Mouse (Mus musculus) lung, postnatal 14 days (tissue): ENCODE measurements around the gene B4galnt3.
"Not testable (repeated sequence)": the region's sequence is repeated elsewhere in the genome, so short reads cannot be mapped to it uniquely, and the experiment has no call there.

Source experiments
- DNase-seq: peaks from one replicate; pipeline ENCODE4 v3.0.0; 2021

B4galnt3 gene

GRCm38 (mm10) chr6:120294056-120294784 is at the start of gene B4galnt3, which contains the start of gene D330020A13Rik:
Gene B4galnt3 (minus strand): TSS chr6:120294559.
Gene D330020A13Rik (plus strand): TSS chr6:120294364.
- DNase-seq = peak; percentile 5

DNA sequence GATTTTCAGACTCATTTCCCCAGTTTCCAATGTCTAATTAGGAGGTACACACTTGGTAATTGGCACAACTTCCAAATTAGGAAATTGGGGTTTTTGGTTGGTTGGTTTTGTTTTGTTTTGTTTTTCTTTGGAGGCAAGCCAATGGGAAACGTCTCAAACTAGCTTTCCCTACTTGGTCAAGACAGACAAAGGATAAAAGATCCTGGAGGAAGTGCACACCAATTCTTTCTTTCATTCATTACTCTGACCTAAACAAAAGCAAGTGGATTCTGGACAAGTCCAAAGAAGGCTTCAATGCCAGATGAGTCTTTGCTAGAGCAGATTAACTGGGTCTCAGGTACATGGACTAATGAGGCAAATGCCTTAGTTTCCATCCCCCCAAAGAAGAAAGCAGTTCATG is 49.6 kb upstream of the B4galnt3 start:
- DNase-seq = no peak

- DNase-seq = no peak
Observed at GRCm38 (mm10) chr6:120332351-120332750, 38.0 kb upstream of the B4galnt3 start.

- peak; percentile 81 for DNase-seq
Observed at GRCm38 (mm10) chr6:120324295-120324927, 30.1 kb upstream of the B4galnt3 start.

DNA sequence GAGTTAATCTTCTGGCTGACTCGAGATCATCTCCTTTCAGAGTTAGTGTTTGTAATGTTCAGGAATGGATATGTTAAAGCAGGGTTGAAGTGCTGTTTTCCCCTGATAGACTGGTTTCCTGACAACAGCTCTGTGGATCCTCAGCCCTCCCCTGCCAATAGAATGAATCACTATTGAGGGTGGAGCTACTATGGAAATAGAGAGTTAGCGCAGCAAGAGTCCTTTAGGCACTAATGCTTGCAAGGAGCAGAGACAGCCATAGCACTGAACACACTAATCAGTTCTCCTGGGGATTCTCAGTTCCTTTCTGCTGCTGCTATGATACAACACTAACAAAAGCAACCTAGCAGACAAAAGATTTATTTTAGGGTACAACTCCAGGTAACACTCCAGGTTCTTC is 26.0 kb upstream of the B4galnt3 start:
- no peak for DNase-seq

GRCm38 (mm10) chr6:120319129-120319528 is 24.8 kb upstream of the B4galnt3 start:
- no peak for DNase-seq

DNA sequence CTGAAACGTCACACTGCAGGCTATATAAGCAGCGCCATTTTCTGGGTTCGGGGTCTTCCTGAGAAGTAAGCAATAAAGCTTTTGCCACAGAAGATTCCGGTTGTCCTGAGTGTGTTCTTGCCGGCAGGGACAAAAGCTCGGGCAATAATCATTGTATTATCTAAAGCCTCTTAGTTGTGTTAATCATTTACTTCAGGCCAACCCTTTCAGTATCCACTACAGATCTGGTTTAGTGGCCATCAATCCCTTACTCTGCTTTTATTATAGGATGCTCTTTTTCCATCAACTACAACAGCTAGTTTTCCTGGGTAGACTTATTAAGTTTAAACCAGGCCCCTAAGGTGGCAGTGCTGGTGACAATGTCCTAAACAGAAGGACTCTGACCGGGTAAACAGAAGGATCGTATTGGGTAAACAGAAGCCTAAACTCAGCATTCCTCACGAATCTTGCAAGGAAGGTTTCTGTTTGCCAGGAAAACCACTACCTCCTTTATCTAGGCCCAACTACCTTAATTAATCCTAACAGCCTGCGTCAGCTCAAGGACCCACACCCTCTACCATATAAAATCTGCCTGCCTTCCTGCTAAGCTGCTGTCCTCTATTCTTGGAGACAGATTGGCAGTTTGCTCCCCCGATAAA is 24.1 kb upstream of the B4galnt3 start:
- DNase-seq = no peak

DNA sequence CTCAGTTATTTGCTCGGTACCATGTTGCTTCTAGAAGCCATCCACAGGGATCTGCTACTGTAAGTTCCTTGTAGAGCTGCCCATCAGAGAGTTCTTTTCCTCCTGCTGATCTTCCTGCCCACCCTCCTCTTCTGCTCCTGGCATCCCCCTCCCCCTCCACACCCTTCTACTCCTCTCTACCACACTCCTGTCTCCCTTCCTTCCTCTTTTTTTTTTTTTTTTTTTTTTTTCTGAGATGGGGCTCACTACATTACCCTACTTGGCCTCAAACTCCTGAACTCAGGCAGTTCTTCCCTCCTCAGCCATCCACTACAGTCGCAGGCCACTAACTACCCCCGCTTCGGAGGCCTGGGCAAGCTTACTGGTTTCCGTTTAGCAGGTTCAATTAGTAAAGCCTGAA is 18.1 kb upstream of the B4galnt3 start:
- DNase-seq = no peak

GRCm38 (mm10) chr6:120309787-120310186 is 15.4 kb upstream of the B4galnt3 start:
- no peak for DNase-seq

DNA sequence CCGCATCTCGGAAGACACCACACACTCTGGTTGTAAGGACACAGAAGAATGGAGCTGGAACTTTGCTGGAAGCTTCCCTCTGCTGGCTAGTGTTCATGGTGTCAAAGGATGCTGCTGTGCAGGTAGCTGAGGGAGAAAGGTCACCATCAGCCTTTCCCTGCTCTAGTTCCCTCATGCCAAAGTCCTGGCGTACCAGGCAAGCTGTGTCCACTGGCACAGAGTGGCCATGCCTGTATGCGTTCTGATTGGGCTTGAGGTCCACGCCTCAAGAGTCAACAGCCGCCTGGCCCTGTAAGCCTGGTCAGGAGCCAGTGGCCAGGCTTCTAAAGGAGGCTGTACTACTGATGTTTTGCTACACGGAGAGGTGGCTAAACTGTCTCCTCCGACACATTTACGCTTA is 15.0 kb upstream of the B4galnt3 start:
- DNase-seq = no peak

DNA sequence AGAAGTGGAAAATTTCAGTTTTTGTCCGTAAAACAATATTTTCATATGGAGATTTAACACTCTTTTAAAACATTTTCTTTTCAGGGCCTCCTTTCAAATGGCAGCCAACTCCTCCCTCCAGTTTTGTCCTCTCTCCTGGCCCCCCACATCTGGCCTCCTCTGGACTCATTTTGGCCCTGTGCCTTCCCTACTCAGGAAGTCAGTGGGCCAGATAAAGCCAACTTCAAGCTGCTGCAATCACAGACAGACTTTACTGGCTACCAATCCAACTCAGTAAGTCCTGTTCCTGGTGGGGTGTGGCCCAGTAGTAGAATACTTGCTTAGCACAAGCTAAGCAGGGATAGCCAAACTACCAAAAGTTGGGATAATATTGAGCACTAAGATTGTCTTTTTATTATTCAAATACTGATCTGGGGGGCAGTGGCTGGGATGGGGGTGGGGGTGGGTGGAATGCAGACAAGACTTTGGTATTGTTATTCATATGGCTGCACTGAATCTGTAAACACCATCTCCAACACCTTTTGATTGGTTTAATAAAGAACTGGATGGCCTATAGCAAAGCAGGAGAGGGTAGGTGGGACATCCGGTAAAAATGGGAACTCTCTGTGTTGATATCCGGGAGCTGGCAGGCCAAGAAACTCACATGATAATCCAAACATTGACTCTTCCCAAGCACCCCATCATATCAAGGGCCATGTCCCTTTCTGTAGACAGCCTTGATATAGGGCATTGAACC is 12.7 kb upstream of the B4galnt3 start:
- DNase-seq = no peak

GRCm38 (mm10) chr6:120302755-120303316 is 8.5 kb upstream of the B4galnt3 start:
- DNase-seq = no peak

DNA sequence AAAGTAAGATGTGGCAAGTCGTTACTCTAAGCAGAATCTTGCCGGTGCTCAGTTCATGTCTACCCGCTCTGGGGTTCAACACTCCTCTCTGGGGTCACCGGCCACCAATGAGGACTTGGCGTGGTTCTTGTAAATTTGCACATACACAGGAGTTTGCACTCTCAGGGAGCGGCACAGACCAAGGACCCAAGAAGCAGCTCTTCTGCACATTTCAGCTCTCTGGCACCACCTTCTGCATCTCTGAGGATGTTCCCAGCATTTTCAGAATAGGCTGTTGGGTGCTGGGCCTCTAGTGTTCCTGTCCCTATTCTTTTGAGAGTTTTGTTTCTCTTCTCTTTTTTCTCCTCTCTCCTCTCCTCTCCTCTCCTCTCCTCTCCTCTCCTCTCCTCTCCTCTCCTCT is 6.8 kb upstream of the B4galnt3 start:
- DNase-seq = peak; percentile 36

GRCm38 (mm10) chr6:120296589-120296988 is 2.2 kb upstream of the B4galnt3 start:
- not testable (repeated sequence) for DNase-seq

DNA sequence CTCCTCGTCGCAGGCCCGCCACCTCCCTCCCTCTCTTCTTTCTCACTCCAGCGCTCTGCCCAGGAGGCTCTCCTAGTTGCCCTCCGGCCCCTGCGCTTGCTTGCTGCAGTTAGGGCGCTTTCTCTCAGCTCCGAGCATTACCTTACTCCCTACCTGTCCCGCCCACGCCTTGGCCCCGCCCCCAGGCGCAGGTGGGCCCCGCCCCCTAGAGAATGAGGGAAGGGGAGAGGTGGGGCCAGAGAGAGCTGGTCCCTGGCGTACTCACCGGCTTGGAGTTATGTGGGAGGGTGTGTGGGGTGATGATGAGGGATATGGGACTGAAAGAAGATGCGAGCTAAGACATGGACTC is 400 bp upstream of the B4galnt3 start:
- DNase-seq = peak; percentile 67

GRCm38 (mm10) chr6:120291396-120292009 is 2.9 kb downstream of the B4galnt3 start:
- no peak for DNase-seq

DNA sequence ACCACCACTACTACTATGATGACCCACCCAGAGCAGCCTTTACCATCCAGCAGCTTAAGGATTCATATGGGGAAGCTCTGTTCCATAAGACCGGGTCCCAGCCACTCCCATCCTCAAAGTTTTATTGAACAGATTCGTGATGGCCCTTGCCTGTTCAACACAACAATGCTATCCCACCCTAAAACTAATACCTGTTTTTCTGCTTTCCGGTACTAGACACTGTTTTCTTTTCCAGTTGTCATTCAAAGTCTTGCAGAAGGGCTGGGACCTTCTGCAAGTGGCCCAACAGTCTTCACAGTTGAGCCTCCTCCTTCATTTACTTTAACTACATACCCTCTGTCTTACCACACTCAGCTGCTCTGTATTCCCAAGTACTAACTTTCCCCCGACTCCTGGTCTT is 4.9 kb downstream of the B4galnt3 start:
- no peak for DNase-seq

DNA sequence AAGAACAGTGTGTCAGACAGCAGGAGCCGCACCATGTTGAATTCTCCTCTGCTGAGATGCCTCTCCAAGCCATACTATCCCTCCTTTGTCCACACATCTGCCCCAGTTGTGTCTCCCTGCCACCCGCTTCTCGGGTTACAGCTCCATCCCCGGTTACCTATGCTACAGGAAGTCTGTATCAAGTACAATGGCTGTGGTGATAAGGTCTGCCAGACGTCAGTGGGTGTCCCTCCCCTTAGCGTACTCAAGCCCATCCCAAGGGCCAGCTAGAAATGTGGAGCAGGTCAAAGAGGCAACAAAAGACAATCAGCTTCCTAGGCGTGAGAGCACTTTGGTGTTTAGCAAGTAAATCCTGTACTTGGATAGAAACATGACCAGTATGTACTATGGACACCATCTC is 5.8 kb downstream of the B4galnt3 start:
- DNase-seq = no peak

GRCm38 (mm10) chr6:120287279-120287678 is 7.1 kb downstream of the B4galnt3 start:
- DNase-seq = no peak

DNA sequence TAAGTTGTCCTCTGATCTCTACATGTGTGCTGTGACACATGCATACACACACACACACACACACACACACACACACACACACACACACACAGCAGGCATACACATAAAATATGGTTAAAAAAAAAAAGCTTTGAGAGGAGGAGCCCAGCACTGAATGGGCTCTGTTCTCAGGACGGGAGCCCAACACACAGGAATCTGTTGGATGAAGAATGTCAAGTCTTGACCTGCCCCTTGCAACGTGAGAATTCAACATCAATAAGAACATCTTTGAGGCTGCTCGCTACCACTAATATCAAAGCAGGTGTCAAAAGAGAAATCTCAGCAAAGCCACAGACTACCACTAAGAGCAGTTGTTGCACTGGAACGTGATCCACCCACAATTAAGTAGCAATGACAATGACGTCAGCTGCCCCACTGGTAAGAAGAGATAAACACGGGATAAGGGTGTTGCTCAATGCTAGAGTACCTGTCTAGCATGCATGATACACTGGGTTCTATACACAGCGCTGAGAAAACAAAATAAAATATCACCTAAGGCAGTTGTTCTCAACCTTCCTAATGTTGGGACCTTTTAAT is 17.4 kb downstream of the B4galnt3 start:
- no peak for DNase-seq

GRCm38 (mm10) chr6:120275301-120275700 is 19.1 kb downstream of the B4galnt3 start:
- peak; percentile 1 for DNase-seq

DNA sequence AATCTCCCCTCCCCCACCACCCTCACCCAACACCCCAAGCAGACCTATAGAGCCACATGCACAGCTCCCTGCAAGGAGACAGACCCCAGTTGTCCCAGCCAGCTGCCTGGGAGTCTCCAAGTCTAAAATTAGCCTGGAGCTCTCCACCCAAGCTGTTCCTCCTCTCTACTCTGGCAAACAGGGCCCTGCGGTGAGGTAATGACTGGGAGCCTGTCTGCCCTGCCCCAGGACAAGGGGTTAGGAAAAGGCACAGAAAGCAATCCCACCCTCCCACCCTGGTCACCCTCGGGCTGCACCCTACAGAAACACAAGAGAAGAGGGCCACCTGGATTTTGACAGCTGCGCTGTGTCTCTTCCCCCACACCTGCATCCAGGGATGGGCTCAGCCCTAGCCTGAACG is 19.5 kb downstream of the B4galnt3 start:
- no peak for DNase-seq
